Mouse (Mus musculus) heart, postnatal 0 days (tissue): ENCODE data around the gene Tubb4a. TPM values are rescaled to one million over a fixed set of nuclear protein-coding genes. Genes with fewer than 3 reads are reported as not detected.
A peak's percentile ranks its signal among the peaks of the same experiment; 100 is the strongest.

Experiments
- ATAC-seq: fragments of 200-750 bp; cut with Nextera tagmentation; 2 replicates; pipeline ENCODE4 v1.8.0; 2017; ENCODE audit warnings: low read depth, moderate number of reproducible peaks, moderate library complexity; ENCODE audit not compliant: insufficient read depth
- DNase-seq: peaks from one replicate; pipeline ENCODE4 v3.0.0-alpha.2; 2016; ENCODE audit warnings: low spot score
- H3K27ac ChIP-seq: fragments of 300-500 bp; sonication (generic); 2 replicates; pipeline ENCODE4 v1.5.1; 2014; ENCODE audit warnings: low read depth, mild to moderate bottlenecking
- H3K27me3 ChIP-seq: fragments of 300-500 bp; sonication (generic); 2 replicates; pipeline ENCODE4 v1.6.1; 2014; ENCODE audit warnings: low read length, mixed read lengths; ENCODE audit not compliant: control insufficient read depth, insufficient read depth
- H3K36me3 ChIP-seq: fragments of 300-500 bp; sonication (generic); replicated peaks from 2 replicates; pipeline ENCODE4 v1.6.1; 2014; ENCODE audit warnings: low read length, mixed read lengths; ENCODE audit not compliant: control insufficient read depth, insufficient read depth
- H3K4me1 ChIP-seq: fragments of 300-500 bp; sonication (generic); 2 replicates; pipeline ENCODE4 v1.6.1; 2014; ENCODE audit warnings: antibody characterized with exemption; ENCODE audit not compliant: control insufficient read depth, insufficient read depth
- H3K4me2 ChIP-seq: fragments of 300-500 bp; sonication (generic); 2 replicates; pipeline ENCODE4 v1.6.1; 2014; ENCODE audit warnings: low read depth, mild to moderate bottlenecking, low read length, moderate library complexity
- H3K4me3 ChIP-seq: fragments of 300-500 bp; sonication (generic); 2 replicates; pipeline ENCODE4 v1.5.1; 2014; ENCODE audit warnings: low read depth, low read length
- H3K9ac ChIP-seq: fragments of 300-500 bp; sonication (generic); replicated peaks from 2 replicates; pipeline ENCODE4 v1.6.1; 2014; ENCODE audit warnings: low read depth, low read length, mixed read lengths
- H3K9me3 ChIP-seq: fragments of 300-500 bp; sonication (generic); replicated peaks from 2 replicates; pipeline ENCODE4 v1.6.1; 2016; ENCODE audit warnings: low read length; ENCODE audit not compliant: control insufficient read depth
- CTCF ChIP-seq: IDR thresholded peaks from 2 replicates; pipeline ENCODE4 v1.5.1; 2016; ENCODE audit warnings: antibody characterized with exemption, control low read depth, low read depth
- EP300 ChIP-seq: IDR thresholded peaks from 2 replicates; pipeline ENCODE4 v1.6.1; 2016; ENCODE audit warnings: antibody characterized with exemption, low read depth
- WGBS: fragments of 180-500 bp; shearing (Covaris S2); extraction: QIAGEN DNeasy Blood & Tissue Kit; methylation state at CpG from one replicate; pipeline ENCODE4 v1.1.7; 2014; 5-methylcytosine and 5-hydroxymethylcytosine counted together
- polyA plus RNA-seq: library from polyadenylated mRNA; unstranded; fragments of >200 nt; fragmentation: Nextera tagmentation; extraction: Ambion mirVana; gene quantifications from 2 replicates; pipeline ENCODE4 v1.2.1, GENCODE M21; 2015
- total RNA-seq: library from RNA; depleted of rRNA; stranded (reverse); fragments of >200 nt; gene quantifications from 2 replicates; pipeline ENCODE4 v1.2.3, GENCODE M21; 2014; ENCODE audit warnings: low replicate concordance

Tubb4a gene
- total and polyA plus RNA-seq, 2 experiments from 2014 or later = 1.3 to 2.8 TPM

- TF ChIP-seq CTCF (no peak), EP300 (no peak)
- Histone ChIP-seq H3K27me3 (0 out of 2 replicates have a peak, but pooled peaks cover 4% of the 10 kb centered on the region), H3K4me3 (no peak overlapping the region), H3K4me1 (peaks cover 17% of the 10 kb centered on the region; the same call in 1 of the 2 replicates), H3K4me2 (no peak overlapping the region), H3K36me3 (no peaks in the 10 kb centered on the region), H3K27ac (no peak overlapping the region), H3K9ac (no peak overlapping the region), H3K9me3 (no peaks in the 10 kb centered on the region)
- DNase-seq = no peak
- WGBS = 80% methylated on average over 5 of the region's 5 CpGs
- ATAC-seq = no peak
These were observed 19.5 kb upstream of the Tubb4a start for GRCm38 (mm10) chr17:57107064-57107463.

- no peak for DNase-seq
- Histone ChIP-seq H3K36me3 (no peaks in the 10 kb centered on the region), H3K9ac (peak overlapping the region; percentile 52; the same call in 1 of the 2 replicates), H3K4me2 (peak overlapping the region; percentile 92), H3K9me3 (no peaks in the 10 kb centered on the region), H3K27ac (no peak overlapping the region), H3K27me3 (0 out of 2 replicates have a peak, but pooled peaks cover 4% of the 10 kb centered on the region), H3K4me3 (peak overlapping the region; percentile 60), H3K4me1 (peaks cover 17% of the 10 kb centered on the region; the same call in 1 of the 2 replicates)
- WGBS = 31% methylated on average over 9 of the region's 9 CpGs
- no peak for ATAC-seq
- TF ChIP-seq EP300 = no peak
- no peak for TF ChIP-seq CTCF
These were observed 18.4 kb upstream of the Tubb4a start for GRCm38 (mm10) chr17:57106035-57106368.

- H3K9me3 ChIP-seq = no peaks in the 10 kb centered on the region
- 0 out of 2 replicates have a peak, but pooled peaks cover 4% of the 10 kb centered on the region for H3K27me3 ChIP-seq
- no peak within 1 kb of the TSS for H3K27ac ChIP-seq
- peak within 1 kb of the TSS; percentile 92 for H3K4me2 ChIP-seq
- WGBS = under 1% methylated on average over 57 of the region's 61 CpGs
- peak within 1 kb of the TSS; percentile 52 for H3K9ac ChIP-seq
- DNase-seq = no peak
- peak within 1 kb of the TSS; percentile 60 for H3K4me3 ChIP-seq
- peak; percentile 43 for ATAC-seq
- H3K36me3 ChIP-seq = no peaks in the 10 kb centered on the region
- no peak for TF ChIP-seq EP300
- no peak for TF ChIP-seq CTCF
- peaks cover 17% of the 10 kb centered on the region; the same call in 1 of the 2 replicates for H3K4me1 ChIP-seq
These were observed 17.8 kb upstream of the Tubb4a start, which contains the start of gene Tnfsf9 for GRCm38 (mm10) chr17:57105181-57106034. Gene Tnfsf9, plus strand, starts transcription at chr17:57105325.

GRCm38 (mm10) chr17:57104496-57104895 lies 16.9 kb upstream of the Tubb4a start:
- peak overlapping the region; percentile 52; the same call in 1 of the 2 replicates for H3K9ac ChIP-seq
- H3K9me3 ChIP-seq = no peaks in the 10 kb centered on the region
- WGBS = 43% methylated on average over 4 of the region's 4 CpGs
- H3K27me3 ChIP-seq = 0 out of 2 replicates have a peak, but pooled peaks cover 4% of the 10 kb centered on the region
- no peak overlapping the region for H3K27ac ChIP-seq
- H3K4me2 ChIP-seq = peak overlapping the region; percentile 92
- H3K4me3 ChIP-seq = peak overlapping the region; percentile 60
- H3K4me1 ChIP-seq = peaks cover 17% of the 10 kb centered on the region; the same call in 1 of the 2 replicates
- TF ChIP-seq EP300 = no peak
- TF ChIP-seq CTCF = no peak
- DNase-seq = no peak
- ATAC-seq = 0 out of 2 replicates have a peak, but pooled peaks have one; percentile 35
- H3K36me3 ChIP-seq = no peaks in the 10 kb centered on the region

GRCm38 (mm10) chr17:57102276-57102675 lies 14.7 kb upstream of the Tubb4a start:
- H3K4me1 ChIP-seq = peaks cover 17% of the 10 kb centered on the region; the same call in 1 of the 2 replicates
- no peak for DNase-seq
- TF ChIP-seq CTCF (no peak), EP300 (no peak)
- H3K4me3 ChIP-seq = no peak overlapping the region
- ATAC-seq = no peak
- 62% methylated on average over 2 of the region's 2 CpGs for WGBS
- no peak overlapping the region for H3K4me2 ChIP-seq
- no peaks in the 10 kb centered on the region for H3K36me3 ChIP-seq
- H3K9ac ChIP-seq = no peak overlapping the region
- H3K27me3 ChIP-seq = 0 out of 2 replicates have a peak, but pooled peaks cover 4% of the 10 kb centered on the region
- H3K27ac ChIP-seq = no peak overlapping the region
- no peaks in the 10 kb centered on the region for H3K9me3 ChIP-seq
